Mouse (Mus musculus) layer of hippocampus, adult 9-11 months (tissue): ENCODE measurements at regions not wholly inside any gene's neighbourhood (a gene's known extent, or its start where the extent isn't known, plus 50 kb on each side); places are given as distances from the start of the nearest gene placed in this dataset.
A peak's percentile ranks its signal among the peaks of the same experiment; 100 is the strongest.
"Not testable (repeated sequence)": the region's sequence is repeated elsewhere in the genome, so short reads cannot be mapped to it uniquely, and the experiment has no call there.

ENCODE experiments used
- DNase-seq: peaks from one replicate; pipeline ENCODE4 v3.0.0; 2022

DNA sequence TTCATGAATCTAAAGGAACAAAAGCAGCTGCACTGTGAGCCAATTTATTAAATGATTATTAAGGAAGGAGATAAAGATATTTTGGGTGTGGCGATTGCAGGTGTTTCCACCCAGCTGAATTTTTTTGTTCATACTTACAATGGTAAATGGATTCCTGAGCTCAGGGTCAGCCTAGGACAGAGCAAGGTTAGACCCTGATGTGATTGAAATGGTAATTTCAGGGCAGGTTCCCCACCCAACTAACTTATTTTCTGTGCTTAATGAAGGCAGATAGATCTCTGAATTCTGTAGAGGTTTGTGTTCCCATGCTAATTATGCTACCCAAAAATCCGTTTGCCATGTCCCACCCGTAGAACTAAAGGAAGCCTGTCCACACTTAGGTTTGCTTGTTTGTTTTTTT lies 258.8 kb upstream of the St6gal2 start:
- DNase-seq = no peak

GRCm38 (mm10) chr17:55186826-55187225 lies 258.4 kb upstream of the St6gal2 start:
- no peak for DNase-seq

DNA sequence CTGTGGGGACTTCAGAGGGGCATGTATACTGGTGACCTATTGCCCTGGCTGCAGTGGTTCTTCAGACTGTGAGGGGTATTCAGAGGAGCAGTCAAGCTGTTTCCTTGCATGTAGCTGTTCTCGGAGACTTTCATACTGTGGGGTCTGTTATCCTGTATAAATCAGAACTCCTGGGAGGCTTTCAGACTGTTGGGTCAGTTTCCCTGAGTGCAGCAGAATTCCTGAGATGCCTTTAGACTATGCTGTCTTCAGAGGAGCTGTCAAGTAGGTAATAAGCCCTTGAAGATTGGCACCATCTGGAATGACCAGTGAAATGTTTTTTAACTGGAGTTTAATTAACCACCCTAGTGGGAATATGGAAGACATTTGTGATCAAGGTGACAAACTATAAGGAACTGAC lies 238.6 kb upstream of the St6gal2 start:
- no peak for DNase-seq

GRCm38 (mm10) chr17:55218176-55219099 lies 226.7 kb upstream of the St6gal2 start:
- not testable (repeated sequence) for DNase-seq

- DNase-seq = no peak
These were observed 221.1 kb upstream of the St6gal2 start for GRCm38 (mm10) chr17:55224058-55224457.

GRCm38 (mm10) chr17:55234262-55234661 lies 210.9 kb upstream of the St6gal2 start:
- DNase-seq = no peak

GRCm38 (mm10) chr17:55262638-55263037 lies 182.5 kb upstream of the St6gal2 start:
- DNase-seq = no peak

- no peak for DNase-seq
These were observed 168.6 kb upstream of the St6gal2 start for GRCm38 (mm10) chr17:55276541-55276940.

DNA sequence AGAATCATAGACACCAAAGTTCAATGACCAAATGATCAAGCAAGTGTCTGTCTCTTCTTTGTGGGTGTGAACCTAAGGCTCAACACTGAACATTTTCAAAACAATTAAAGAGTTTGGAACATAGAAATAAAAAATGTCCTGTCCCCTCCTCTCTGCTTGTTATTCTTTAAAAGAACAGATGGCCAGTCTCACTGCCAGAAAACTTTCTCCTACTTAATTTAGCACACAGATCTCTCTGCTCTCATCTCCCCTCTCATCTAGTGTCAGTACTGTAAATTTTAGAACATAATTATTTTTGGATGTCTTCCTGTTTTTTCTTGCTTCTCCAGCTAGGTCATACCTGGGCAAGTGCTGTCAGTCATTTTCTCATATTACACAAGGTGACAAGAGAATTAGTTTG lies 163.9 kb upstream of the St6gal2 start:
- DNase-seq = peak; percentile 55

DNA sequence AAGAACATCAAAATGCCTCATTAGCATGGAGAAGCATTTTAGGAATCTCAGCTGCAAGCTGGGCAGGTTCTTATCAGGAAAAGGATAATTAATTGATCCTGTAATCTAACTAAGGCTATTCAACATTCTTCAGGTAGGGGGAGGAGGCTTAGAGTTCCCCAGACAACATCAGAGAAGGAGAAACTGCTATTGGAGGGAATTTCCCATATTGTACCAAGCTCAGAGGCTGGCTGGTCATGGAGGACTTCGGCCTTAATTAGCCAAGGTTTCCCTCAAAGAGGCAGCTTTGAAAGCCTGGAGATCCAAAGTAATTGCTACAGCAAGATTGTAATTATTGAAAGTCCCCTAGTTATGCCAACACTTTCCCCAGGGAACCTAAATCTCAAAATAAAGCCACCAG lies 156.6 kb upstream of the St6gal2 start:
- DNase-seq = no peak

- DNase-seq = no peak
These were observed 152.5 kb upstream of the St6gal2 start for GRCm38 (mm10) chr17:55292656-55293055.

DNA sequence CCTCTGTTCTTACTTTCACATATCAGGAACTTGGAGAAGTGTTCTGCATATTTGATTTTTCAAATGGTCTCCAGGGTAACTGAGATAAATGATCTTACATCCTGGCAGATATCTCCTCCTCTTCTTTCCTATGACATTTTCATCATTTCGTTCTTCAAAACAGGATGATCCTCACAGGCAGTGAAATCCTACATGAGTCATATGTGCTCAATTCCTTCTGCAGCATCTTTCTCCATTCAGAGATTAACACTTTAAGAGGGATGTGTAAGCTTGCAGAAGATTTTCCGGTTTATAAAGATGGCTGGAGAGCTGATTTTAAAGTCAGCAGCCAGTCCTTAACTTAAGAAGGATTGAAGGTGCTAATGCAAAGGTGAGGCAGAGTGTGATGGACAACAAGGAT lies 148.5 kb upstream of the St6gal2 start:
- no peak for DNase-seq

DNA sequence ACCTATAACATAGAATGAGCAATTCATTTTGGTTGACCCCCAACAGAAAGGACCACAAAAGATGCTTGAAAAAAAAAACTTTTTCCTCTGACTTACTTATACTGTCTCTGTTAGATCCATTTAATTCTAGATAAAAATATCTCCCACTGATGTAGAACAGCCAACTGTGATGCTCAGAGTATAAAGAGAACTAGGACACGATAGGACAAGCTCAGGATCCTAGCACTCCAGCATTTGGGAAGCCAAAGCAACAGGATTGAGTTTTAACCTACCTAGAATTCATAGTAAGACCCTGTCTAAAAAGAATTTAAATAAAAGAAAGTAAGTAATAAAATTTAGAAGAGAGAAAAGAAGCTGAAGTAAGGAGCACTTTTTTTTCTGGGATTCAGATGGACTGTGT lies 146.3 kb upstream of the St6gal2 start:
- no peak for DNase-seq

DNA sequence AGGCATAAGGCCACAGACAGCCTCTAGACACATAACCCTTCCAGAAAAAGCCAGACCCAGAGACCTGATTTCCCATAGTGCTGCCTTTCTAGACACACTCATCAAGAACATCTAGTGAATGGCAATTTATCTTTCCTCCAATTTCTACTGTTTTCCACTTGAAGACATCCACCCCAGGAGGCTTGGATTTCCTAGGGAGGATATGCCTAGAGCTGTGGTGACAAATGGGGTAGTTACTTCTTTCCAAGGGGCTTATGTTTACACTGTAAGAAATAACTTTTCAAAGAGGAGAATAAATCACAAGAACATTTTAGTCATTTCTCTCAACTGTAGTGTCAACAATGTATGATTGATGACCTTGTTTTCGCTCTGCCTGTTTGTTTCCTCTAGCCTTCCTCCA lies 124.2 kb upstream of the St6gal2 start:
- no peak for DNase-seq

- no peak for DNase-seq
These were observed 85.9 kb upstream of the St6gal2 start for GRCm38 (mm10) chr17:55359305-55359704.

DNA sequence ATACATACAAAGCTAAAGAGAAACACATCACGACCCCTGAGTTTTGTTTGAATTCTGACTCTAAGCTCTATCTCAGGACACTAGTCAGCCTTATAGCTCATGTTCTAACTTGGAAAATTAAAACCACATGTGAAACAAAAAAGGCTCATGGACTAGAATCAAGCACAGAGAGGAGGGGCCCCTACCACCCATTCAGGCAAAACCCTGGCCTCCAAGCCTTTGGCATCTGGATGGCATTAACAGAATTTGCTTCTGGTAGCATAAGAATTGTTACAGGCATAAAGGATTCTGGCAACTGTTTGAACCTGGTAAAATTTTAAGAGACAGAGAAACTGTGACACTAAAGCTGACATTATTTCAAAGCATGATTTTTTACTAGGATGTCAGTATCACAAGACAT lies 78.1 kb upstream of the St6gal2 start:
- no peak for DNase-seq

DNA sequence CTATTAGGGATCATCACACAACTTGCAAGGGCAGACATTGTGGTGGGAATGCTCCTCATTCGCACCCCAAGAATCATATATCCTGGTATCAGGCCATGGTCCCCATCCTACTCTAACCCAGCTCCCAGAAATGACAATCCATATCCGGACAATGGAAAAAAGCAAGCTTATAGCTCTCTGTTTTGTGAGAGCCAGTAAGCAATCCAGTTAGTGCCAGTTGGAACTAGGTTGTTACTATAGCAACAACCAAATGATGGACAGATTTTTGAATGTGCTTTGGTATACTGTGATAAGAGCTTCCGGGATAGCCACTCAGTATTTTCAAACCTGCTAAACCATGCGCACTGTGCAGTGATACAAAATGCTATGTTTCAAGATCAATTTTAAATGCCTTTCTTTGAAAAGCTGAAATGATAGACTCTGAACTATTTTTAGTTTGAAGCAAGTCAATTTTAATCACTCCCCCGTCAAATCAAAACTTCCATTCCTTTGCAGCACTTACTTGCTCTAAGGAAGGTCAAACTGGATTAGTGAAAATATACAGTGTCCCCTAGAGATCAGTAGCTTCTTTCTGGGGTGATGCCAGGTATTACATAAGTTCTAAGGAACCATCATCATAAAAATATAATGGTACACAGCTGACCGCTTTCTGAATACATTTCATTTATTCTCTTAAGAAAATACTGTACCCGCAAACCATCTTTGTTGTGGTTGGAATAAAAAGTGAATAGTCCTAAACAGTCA lies 77.5 kb upstream of the St6gal2 start:
- peak; percentile 24 for DNase-seq
